25 mouse cellular contexts compared by ENCODE assay signal in genomic region chr3:138936780-138937179, GRCm38 (mm10).
DNase-seq lines count a peak whose midpoint lies in the region; ATAC-seq and TF ChIP-seq lines count a peak whose summit lies in the region.
"Had no signal": no experiment of that assay in that cellular context is flagged by ENCODE, and none has a peak within 500 bp of the region (broad histone marks: within the 10 kb centered on the region; RNA-seq: fewer than 3 reads in every experiment).

No protein-coding gene starts in this region.

- no peak overlapping the region for H3K9ac ChIP-seq in liver, embryonic 16.5 days (ENCODE audit: low read depth, low read length)
- H3K9ac ChIP-seq in liver, embryonic 12.5 days = no peak overlapping the region
- no peak overlapping the region for H3K9ac ChIP-seq in stomach, embryonic 15.5 days
- no peak overlapping the region for H3K9ac ChIP-seq in stomach, postnatal 0 days (ENCODE audit: low read length)
- H3K9ac ChIP-seq: embryonic facial prominence, embryonic 12.5 days; forebrain, embryonic 13.5 days had no signal

- H3K4me2 ChIP-seq in liver, embryonic 16.5 days (ENCODE audit: low read depth, low read length) = no peak overlapping the region
- no peak overlapping the region for H3K4me2 ChIP-seq in liver, embryonic 12.5 days
- no peak overlapping the region for H3K4me2 ChIP-seq in stomach, embryonic 15.5 days
- no peak overlapping the region for H3K4me2 ChIP-seq in stomach, postnatal 0 days (replicated peaks; ENCODE audit: low read depth)
- H3K4me2 ChIP-seq: embryonic facial prominence, embryonic 12.5 days; forebrain, embryonic 13.5 days had no signal

- 71% methylated on average over 8 of the region's 8 CpGs for WGBS in liver, embryonic 16.5 days (ENCODE audit: insufficient replicate concordance)
- 80% methylated on average over 8 of the region's 8 CpGs for WGBS in liver, embryonic 12.5 days (ENCODE audit: insufficient replicate concordance)
- WGBS in stomach, embryonic 15.5 days = 78% methylated on average over 8 of the region's 8 CpGs
- 71% methylated on average over 8 of the region's 8 CpGs for WGBS in stomach, postnatal 0 days

- no peak overlapping the region for H3K4me3 ChIP-seq in liver, embryonic 16.5 days (ENCODE audit: low read depth, low read length)
- no peak overlapping the region for H3K4me3 ChIP-seq in liver, embryonic 12.5 days
- no peak overlapping the region for H3K4me3 ChIP-seq in stomach, embryonic 15.5 days (replicated peaks)
- H3K4me3 ChIP-seq in stomach, postnatal 0 days (ENCODE audit: low read depth, low read length) = no peak overlapping the region
- H3K4me3 ChIP-seq: embryonic facial prominence, embryonic 10.5 days; embryonic facial prominence, embryonic 12.5 days; forebrain, embryonic 13.5 days had no signal

- H3K27me3 ChIP-seq in liver, embryonic 16.5 days (ENCODE audit: control insufficient read depth, insufficient read depth, low read depth, low read length) = no peaks in the 10 kb centered on the region
- no peaks in the 10 kb centered on the region for H3K27me3 ChIP-seq in liver, embryonic 12.5 days (replicated peaks)
- no peaks in the 10 kb centered on the region for H3K27me3 ChIP-seq in stomach, embryonic 15.5 days (replicated peaks)
- H3K27me3 ChIP-seq in stomach, postnatal 0 days (ENCODE audit: control insufficient read depth, insufficient read depth, low read length) = no peaks in the 10 kb centered on the region
- H3K27me3 ChIP-seq: CH12.LX; embryonic facial prominence, embryonic 12.5 days; forebrain, embryonic 13.5 days; Patski had no signal

- H3K9me3 ChIP-seq in liver, embryonic 16.5 days (replicated peaks; ENCODE audit: control insufficient read depth, low read length) = no peaks in the 10 kb centered on the region
- H3K9me3 ChIP-seq in liver, embryonic 12.5 days (replicated peaks) = no peaks in the 10 kb centered on the region
- H3K9me3 ChIP-seq in stomach, embryonic 15.5 days = no peaks in the 10 kb centered on the region
- no peaks in the 10 kb centered on the region for H3K9me3 ChIP-seq in stomach, postnatal 0 days (ENCODE audit: control insufficient read depth, low read length)
- H3K9me3 ChIP-seq: embryonic facial prominence, embryonic 10.5 days; embryonic facial prominence, embryonic 12.5 days; G1E had no signal

- no peak for TF ChIP-seq EP300 in stomach, postnatal 0 days (optimal IDR thresholded peaks at IDR 0.05)

- no peak for TF ChIP-seq CTCF in stomach, postnatal 0 days (IDR thresholded peaks at IDR 0.05; ENCODE audit: low read depth)

- DNase-seq in stomach, postnatal 0 days (ENCODE audit: low spot score) = no peak
- peak; percentile 51 for DNase-seq in urinary bladder, postnatal 14 days (ENCODE audit: low spot score)
- DNase-seq in urinary bladder, adult 2 months (ENCODE audit: low spot score) = no peak
- peak; percentile 24 to 37 for DNase-seq in urinary bladder, postnatal 36 days (ENCODE audit: low spot score in 2 of 2)
- DNase-seq in left cerebral cortex, postnatal 14 days (ENCODE audit: low spot score in 2 of 2) = no peak
- DNase-seq: adrenal gland, adult 8-10 months; adrenal gland, postnatal 14 days; adrenal gland, postnatal 36 days; B cell, adult 2 months; cerebellum, adult 11-12 months; cerebellum, adult 2 months; cerebellum, adult 9-10 months; cerebellum, postnatal 10 days; cerebellum, postnatal 25 days had no signal

- no peak overlapping the region for H3K27ac ChIP-seq in liver, embryonic 16.5 days (ENCODE audit: low read length)
- no peak overlapping the region for H3K27ac ChIP-seq in liver, embryonic 12.5 days
- H3K27ac ChIP-seq in stomach, embryonic 15.5 days = no peak overlapping the region
- no peak overlapping the region for H3K27ac ChIP-seq in stomach, postnatal 0 days (replicated peaks)
- H3K27ac ChIP-seq: embryonic facial prominence, embryonic 10.5 days; embryonic facial prominence, embryonic 12.5 days; forebrain, embryonic 13.5 days had no signal

- intact Hi-C loops in left cerebral cortex, postnatal 14 days (cut with DNase I) = no loop called here

- no peaks in the 10 kb centered on the region for H3K4me1 ChIP-seq in liver, embryonic 16.5 days (ENCODE audit: control insufficient read depth, low read depth, low read length)
- H3K4me1 ChIP-seq in liver, embryonic 12.5 days = no peaks in the 10 kb centered on the region
- H3K4me1 ChIP-seq in stomach, embryonic 15.5 days = no peaks in the 10 kb centered on the region
- H3K4me1 ChIP-seq in stomach, postnatal 0 days (replicated peaks; ENCODE audit: control insufficient read depth, insufficient read depth) = no peaks in the 10 kb centered on the region
- H3K4me1 ChIP-seq: forebrain, embryonic 13.5 days had no signal

- no peaks in the 10 kb centered on the region; the same call in 1 of the 2 replicates for H3K36me3 ChIP-seq in liver, embryonic 16.5 days (ENCODE audit: control insufficient read depth, insufficient read depth)
- peaks cover 40% of the 10 kb centered on the region for H3K36me3 ChIP-seq in liver, embryonic 12.5 days
- H3K36me3 ChIP-seq in stomach, embryonic 15.5 days = peaks cover 27% of the 10 kb centered on the region
- peaks cover 5% of the 10 kb centered on the region for H3K36me3 ChIP-seq in stomach, postnatal 0 days (ENCODE audit: control insufficient read depth, insufficient read depth, low read length)

- peak; percentile 51 for ATAC-seq in liver, embryonic 16.5 days (ENCODE audit: low read depth)
- ATAC-seq in liver, embryonic 12.5 days = no peak
- 0 out of 2 replicates have a peak, but pooled peaks have one; percentile 31 for ATAC-seq in stomach, embryonic 15.5 days (ENCODE audit: insufficient read depth, low FRiP score, low read depth)
- ATAC-seq in stomach, postnatal 0 days (ENCODE audit: low FRiP score, low TSS enrichment) = no peak
- ATAC-seq: activated CD4-positive, CD25-positive, alpha-beta regulatory T cell, adult 4 months; CD4-positive, CD25-positive, alpha-beta regulatory T cell, adult 4 months; forebrain, embryonic 13.5 days; Patski had no signal

Comparison
In these comparisons a context has a peak if more than half of its experiments do, and no peak if none do; other contexts are left out.
1. ATAC-seq: peak in liver, embryonic 16.5 days (single experiment) and stomach, embryonic 15.5 days (single experiment); none in liver, embryonic 12.5 days (single experiment) and stomach, postnatal 0 days (single experiment).
2. DNase-seq: peak in urinary bladder, postnatal 14 days (single experiment) and urinary bladder, postnatal 36 days (2 of 2); none in stomach, postnatal 0 days (single experiment), urinary bladder, adult 2 months (single experiment) and left cerebral cortex, postnatal 14 days (0 of 2).